Comparison of ENCODE assay signal across 9 mouse cellular contexts in the genomic region with DNA sequence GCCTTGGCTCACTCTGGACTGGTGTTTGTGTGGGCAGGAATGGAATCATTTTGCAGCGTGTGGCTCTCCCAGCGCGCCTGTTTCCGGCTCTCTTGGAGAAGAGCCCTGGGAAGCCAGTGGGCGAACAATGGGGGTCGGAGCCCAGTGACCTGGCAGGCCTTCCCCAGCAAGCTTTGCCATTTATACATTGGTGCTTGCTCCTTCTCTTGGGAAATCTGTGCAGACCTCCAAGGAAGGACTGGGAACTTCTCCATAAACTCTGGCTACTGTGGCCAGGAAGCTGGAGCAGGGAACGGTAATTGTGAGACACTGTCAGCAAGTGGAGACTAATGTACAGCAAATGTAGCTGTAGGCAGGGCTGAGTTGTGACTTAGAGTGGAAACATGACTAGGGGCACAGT.
DNase-seq lines count a peak whose midpoint lies in the region; ATAC-seq and TF ChIP-seq lines count a peak whose summit lies in the region.
"Had no signal": no experiment of that assay in that cellular context is flagged by ENCODE, and none has a peak within 500 bp of the region (broad histone marks: within the 10 kb centered on the region; RNA-seq: fewer than 3 reads in every experiment).

No protein-coding gene starts in this region.

- no peaks in the 10 kb centered on the region for H3K36me3 ChIP-seq in forebrain, embryonic 11.5 days (ENCODE audit: control insufficient read depth, insufficient read depth, low read length)
- peaks cover 3% of the 10 kb centered on the region; the same call in 1 of the 2 replicates for H3K36me3 ChIP-seq in forebrain, embryonic 15.5 days
- H3K36me3 ChIP-seq in midbrain, postnatal 0 days (ENCODE audit: insufficient read depth, low read length): peaks cover 10% of the 10 kb centered on the region

- H3K4me1 ChIP-seq in forebrain, embryonic 11.5 days (replicated peaks; ENCODE audit: control insufficient read depth, insufficient read depth, low read length): peaks cover 3% of the 10 kb centered on the region; the same call in 1 of the 2 replicates
- peaks cover 8% of the 10 kb centered on the region for H3K4me1 ChIP-seq in forebrain, embryonic 15.5 days
- no peaks in the 10 kb centered on the region for H3K4me1 ChIP-seq in midbrain, postnatal 0 days (ENCODE audit: insufficient read depth, low read length)

- no peak overlapping the region for H3K4me3 ChIP-seq in forebrain, embryonic 11.5 days (ENCODE audit: low read depth, low read length)
- H3K4me3 ChIP-seq in forebrain, embryonic 15.5 days: no peak overlapping the region
- no peak overlapping the region for H3K4me3 ChIP-seq in midbrain, postnatal 0 days (ENCODE audit: low read depth, low read length)

- TF ChIP-seq CTCF in brain, embryonic 14.5 days (IDR thresholded peaks at IDR 0.05; ENCODE audit: borderline replicate concordance, extremely low read depth, insufficient read depth, insufficient read length): no peak
- no peak for TF ChIP-seq CTCF in midbrain, postnatal 0 days (IDR thresholded peaks at IDR 0.05)

- H3K4me2 ChIP-seq in forebrain, embryonic 11.5 days (ENCODE audit: low read depth, low read length, severe bottlenecking): no peak overlapping the region
- H3K4me2 ChIP-seq in forebrain, embryonic 15.5 days (replicated peaks): no peak overlapping the region
- H3K4me2 ChIP-seq in midbrain, postnatal 0 days (ENCODE audit: low read depth, low read length, poor library complexity, severe bottlenecking): no peak overlapping the region

- no peak overlapping the region for H3K27ac ChIP-seq in forebrain, embryonic 11.5 days (ENCODE audit: low read depth, low read length)
- H3K27ac ChIP-seq in forebrain, embryonic 15.5 days (replicated peaks): no peak overlapping the region
- no peak overlapping the region for H3K27ac ChIP-seq in midbrain, postnatal 0 days (ENCODE audit: low read depth, low read length)
- H3K27ac ChIP-seq: liver, embryonic 14.5 days had no signal

- H3K27me3 ChIP-seq in forebrain, embryonic 11.5 days (ENCODE audit: control insufficient read depth, insufficient read depth, low read length): no peaks in the 10 kb centered on the region
- H3K27me3 ChIP-seq in forebrain, embryonic 15.5 days: no peaks in the 10 kb centered on the region
- H3K27me3 ChIP-seq in midbrain, postnatal 0 days (ENCODE audit: insufficient read depth, low read length): no peaks in the 10 kb centered on the region

- no peaks in the 10 kb centered on the region for H3K9me3 ChIP-seq in forebrain, embryonic 11.5 days (ENCODE audit: control insufficient read depth, low read length)
- H3K9me3 ChIP-seq in forebrain, embryonic 15.5 days: no peaks in the 10 kb centered on the region
- no peaks in the 10 kb centered on the region for H3K9me3 ChIP-seq in midbrain, postnatal 0 days (ENCODE audit: low read length)

- DNase-seq in forebrain, embryonic 11.5 days (ENCODE audit: low spot score): no peak
- DNase-seq in brain, embryonic 14.5 days (ENCODE audit: low read depth): peak; percentile 36
- peak; percentile 45 to 46 for DNase-seq in heart, adult 9 months (ENCODE audit: low spot score in 2 of 2)
- DNase-seq in kidney, postnatal 14 days: peak; percentile 41
- DNase-seq in midbrain, postnatal 0 days (ENCODE audit: low spot score): peak; percentile 38
- DNase-seq in layer of hippocampus, postnatal 25 days (ENCODE audit: extremely low spot score in 1 of 2, low spot score in 1 of 2): no peak

- peak overlapping the region; percentile 6; the same call in 1 of the 2 replicates for H3K9ac ChIP-seq in forebrain, embryonic 11.5 days (ENCODE audit: low read length)
- H3K9ac ChIP-seq in forebrain, embryonic 15.5 days (replicated peaks): no peak overlapping the region
- H3K9ac ChIP-seq in midbrain, postnatal 0 days (replicated peaks; ENCODE audit: low read length, poor library complexity, severe bottlenecking): no peak overlapping the region
- H3K9ac ChIP-seq: liver, embryonic 14.5 days had no signal

- no peak for TF ChIP-seq POLR2A in brain, embryonic 14.5 days (IDR thresholded peaks at IDR 0.05; ENCODE audit: borderline replicate concordance, extremely low read depth, insufficient read depth, insufficient read length, poor library complexity, severe bottlenecking)

- WGBS in forebrain, embryonic 11.5 days: 32% methylated on average over 7 of the region's 7 CpGs
- 36% methylated on average over 7 of the region's 7 CpGs for WGBS in forebrain, embryonic 15.5 days
- WGBS in midbrain, postnatal 0 days: 44% methylated on average over 7 of the region's 7 CpGs

- no peak for ATAC-seq in forebrain, embryonic 11.5 days (replicated peaks; ENCODE audit: low FRiP score)
- no peak for ATAC-seq in forebrain, embryonic 15.5 days (replicated peaks)
- no peak for ATAC-seq in midbrain, postnatal 0 days (ENCODE audit: low FRiP score)
- no peak for ATAC-seq in erythroid progenitor cell, adult 5-6 weeks (replicated peaks; ENCODE audit: low FRiP score, poor library complexity, severe bottlenecking)

Comparison
In these comparisons a context has a peak if more than half of its experiments do, and no peak if none do; other contexts are left out.
1. DNase-seq: peak in brain, embryonic 14.5 days (single experiment), heart, adult 9 months (2 of 2), kidney, postnatal 14 days (single experiment) and midbrain, postnatal 0 days (single experiment); none in forebrain, embryonic 11.5 days (single experiment) and layer of hippocampus, postnatal 25 days (0 of 2).